7 mouse cellular contexts compared by ENCODE assay signal in the genomic region with DNA sequence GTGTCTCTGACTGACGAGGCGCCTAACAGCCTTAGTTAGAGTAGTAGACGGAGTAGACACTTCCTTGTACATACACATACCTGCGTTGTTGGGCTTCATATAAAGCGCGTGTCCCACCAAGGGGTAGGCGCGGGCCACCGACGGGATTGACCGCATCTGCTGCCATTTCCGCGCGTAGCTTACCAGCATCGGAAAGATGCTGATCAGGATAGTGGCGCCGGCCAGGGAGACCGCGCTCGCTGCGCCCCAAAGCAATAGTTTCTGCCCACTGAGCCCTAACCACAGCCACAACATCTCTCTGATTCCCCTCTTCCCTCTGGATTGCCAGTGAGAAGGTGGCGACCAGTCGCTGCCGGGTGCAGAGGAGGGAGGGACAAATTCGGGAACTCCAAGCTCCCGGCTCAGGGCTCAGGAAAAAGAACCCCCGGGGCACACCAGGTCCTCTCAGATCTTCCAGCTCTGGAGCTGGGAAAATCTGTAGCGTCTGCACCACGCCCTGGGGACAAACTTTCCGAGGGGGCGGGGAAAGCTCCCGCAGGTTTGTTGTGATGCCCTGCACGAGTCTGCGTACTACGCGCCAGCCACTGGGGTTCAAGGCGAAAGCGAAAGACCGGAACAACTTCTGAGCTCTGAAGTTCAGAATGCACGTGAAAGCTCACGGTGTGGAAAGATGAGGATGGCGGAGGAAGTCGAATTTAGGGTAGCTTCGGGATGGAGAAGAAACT. TPM values are rescaled to one million over a fixed set of nuclear protein-coding genes. Genes with fewer than 3 reads are reported as not detected.
DNase-seq lines count a peak whose midpoint lies in the region; ATAC-seq and TF ChIP-seq lines count a peak whose summit lies in the region.

A gene (minus strand): TSS at position 532 of the 725 bp plus-strand sequence.

- no peak within 1 kb of the TSS for H3K27ac ChIP-seq in limb, embryonic 14.5 days (replicated peaks; ENCODE audit: low read depth, low read length)
- no peak within 1 kb of the TSS for H3K27ac ChIP-seq in midbrain, embryonic 15.5 days
- peak within 1 kb of the TSS; percentile 62 for H3K27ac ChIP-seq in spleen, adult 2 months (ENCODE audit: insufficient read depth, low read length)

- H3K27me3 ChIP-seq in limb, embryonic 14.5 days (ENCODE audit: control insufficient read depth, insufficient read depth, low read length): no peaks in the 10 kb centered on the region
- H3K27me3 ChIP-seq in midbrain, embryonic 15.5 days (replicated peaks): 0 out of 2 replicates have a peak, but pooled peaks cover 8% of the 10 kb centered on the region
- H3K27me3 ChIP-seq in spleen, adult 2 months (ENCODE audit: control insufficient read depth, insufficient read depth, low read length): no peaks in the 10 kb centered on the region

- DNase-seq in adrenal gland, adult (ENCODE audit: inconsistent age in 2 of 2, low spot score in 1 of 2): peak; percentile 86 to 94
- peak; percentile 36 for DNase-seq in embryo, embryonic 11.5 days (ENCODE audit: low read depth, low spot score)
- peak; percentile 99 for DNase-seq in heart, adult 11 months
- DNase-seq in kidney, adult 11 months: peak; percentile 64
- peak; percentile 66 for DNase-seq in limb, embryonic 14.5 days (ENCODE audit: low spot score)
- DNase-seq in spleen, adult 2 months (ENCODE audit: low read depth in 1 of 2, low spot score in 2 of 2): peak; percentile 66 to 72

- peak within 1 kb of the TSS; percentile 50 for H3K4me3 ChIP-seq in limb, embryonic 14.5 days (replicated peaks; ENCODE audit: low read length)
- H3K4me3 ChIP-seq in midbrain, embryonic 15.5 days: peak within 1 kb of the TSS; percentile 54
- peak within 1 kb of the TSS; percentile 85 for H3K4me3 ChIP-seq in spleen, adult 2 months (ENCODE audit: extremely low read depth, insufficient read depth, insufficient read length)

- H3K4me2 ChIP-seq in limb, embryonic 14.5 days (replicated peaks; ENCODE audit: low read depth, low read length, severe bottlenecking): peak within 1 kb of the TSS; percentile 81
- H3K4me2 ChIP-seq in midbrain, embryonic 15.5 days: peak within 1 kb of the TSS; percentile 80

- H3K9ac ChIP-seq in limb, embryonic 14.5 days (ENCODE audit: low read depth, low read length, severe bottlenecking): peak within 1 kb of the TSS; percentile 66
- H3K9ac ChIP-seq in midbrain, embryonic 15.5 days: peak within 1 kb of the TSS; percentile 37

- ATAC-seq in limb, embryonic 14.5 days (ENCODE audit: low FRiP score, low read depth): peak; percentile 63
- ATAC-seq in midbrain, embryonic 15.5 days (replicated peaks): peak; percentile 68

- H3K36me3 ChIP-seq in limb, embryonic 14.5 days (ENCODE audit: control insufficient read depth, insufficient read depth, low read length): no peaks in the 10 kb centered on the region
- H3K36me3 ChIP-seq in midbrain, embryonic 15.5 days (replicated peaks): no peaks in the 10 kb centered on the region
- no peaks in the 10 kb centered on the region for H3K36me3 ChIP-seq in spleen, adult 2 months (ENCODE audit: control insufficient read depth, insufficient read depth, low read length)

- WGBS in limb, embryonic 14.5 days: 1% methylated on average over 41 of the region's 44 CpGs
- under 1% methylated on average over 44 of the region's 44 CpGs for WGBS in midbrain, embryonic 15.5 days
- WGBS in spleen, adult 2 months: 1% methylated on average over 44 of the region's 44 CpGs

- no peak for TF ChIP-seq CTCF in spleen, adult 2 months (IDR thresholded peaks at IDR 0.05; ENCODE audit: extremely low read depth, insufficient read depth, insufficient read length, insufficient replicate concordance)

- TF ChIP-seq POLR2A in limb, embryonic 14.5 days (IDR thresholded peaks at IDR 0.05; ENCODE audit: borderline replicate concordance, extremely low read depth, insufficient read depth, insufficient read length): peak; percentile 25; the same call in 1 of the 2 replicates
- TF ChIP-seq POLR2A in spleen, adult 2 months (IDR thresholded peaks at IDR 0.05; ENCODE audit: low read depth, low read length): peak; percentile 7; the same call in 1 of the 2 replicates

- H3K4me1 ChIP-seq in limb, embryonic 14.5 days (ENCODE audit: control insufficient read depth, insufficient read depth, low read length): peaks cover 4% of the 10 kb centered on the region; the same call in 1 of the 2 replicates
- peaks cover 4% of the 10 kb centered on the region for H3K4me1 ChIP-seq in midbrain, embryonic 15.5 days
- H3K4me1 ChIP-seq in spleen, adult 2 months (ENCODE audit: control insufficient read depth, insufficient read depth, insufficient read length): peaks cover 8% of the 10 kb centered on the region

- H3K9me3 ChIP-seq in limb, embryonic 14.5 days (ENCODE audit: control insufficient read depth, low read length): no peaks in the 10 kb centered on the region
- H3K9me3 ChIP-seq in midbrain, embryonic 15.5 days: no peaks in the 10 kb centered on the region

RNA-seq across cellular contexts. Expression of the gene that starts here (rescaled TPM):
- polyA plus RNA-seq in limb, embryonic 14.5 days (2012; rRNA removed): 1.1 and 1.4 TPM in 2 replicates
- 0.98 and 2.2 TPM in 2 replicates for polyA plus RNA-seq in limb, embryonic 14.5 days (2014; fragmentation: Nextera tagmentation; extraction: Ambion mirVana)
- 1.3 and 1.8 TPM in 2 replicates for polyA plus RNA-seq in midbrain, embryonic 15.5 days (2015; fragmentation: Nextera tagmentation; extraction: Ambion mirVana)
- 2.0 and 2.1 TPM in 2 replicates for polyA plus RNA-seq in spleen, adult 2 months (2012; rRNA removed)

Comparison
In these comparisons a context has a peak if more than half of its experiments do, and no peak if none do; other contexts are left out.
1. DNase-seq: peak in every context shown above with its lines; median percentile 99 in heart, adult 11 months; 90 in adrenal gland, adult; 69 in spleen, adult 2 months; 66 in limb, embryonic 14.5 days; 64 in kidney, adult 11 months; 36 in embryo, embryonic 11.5 days.